Mouse (Mus musculus): ENCODE measurements around the gene Kat6b.

- TF ChIP-seq CTCF (IDR thresholded peaks at IDR 0.05; ENCODE audit: control insufficient read depth, insufficient read depth, low read length) (no peak), POLR2A (IDR thresholded peaks at IDR 0.05; ENCODE audit: borderline replicate concordance, control insufficient read depth, low read depth, low read length) (no peak)
Measured at GRCm38 (mm10) chr14:21477181-21477580, 4.1 kb upstream of the Kat6b start.

All from bone marrow, adult 2 months (tissue).